ENCODE assay signal across 8 mouse cellular contexts in the genomic region with DNA sequence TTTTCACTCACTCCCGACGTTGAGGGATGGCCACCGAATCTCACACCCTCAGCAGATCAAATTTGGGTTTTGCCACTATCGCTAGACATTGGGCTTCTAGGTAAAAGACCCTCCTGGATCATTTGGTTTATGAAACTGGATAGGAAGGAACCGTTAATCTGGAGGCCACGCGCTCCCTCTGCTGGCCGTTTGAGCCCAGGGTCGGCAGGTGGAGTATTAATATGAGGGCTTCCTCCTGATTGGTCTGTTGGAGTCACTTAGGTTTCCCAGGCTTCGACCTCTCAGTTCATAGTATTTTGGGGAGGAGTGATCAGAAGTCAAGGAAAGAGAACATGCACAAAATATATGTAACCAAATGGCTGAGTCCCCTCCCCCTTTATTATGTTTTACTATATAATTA. TPM values are rescaled to one million over a fixed set of nuclear protein-coding genes. Genes with fewer than 3 reads are reported as not detected.
DNase-seq lines count a peak whose midpoint lies in the region; ATAC-seq and TF ChIP-seq lines count a peak whose summit lies in the region.

No protein-coding gene starts in this region.

- H3K27me3 ChIP-seq in kidney, postnatal 0 days (ENCODE audit: insufficient read depth, low read length), result no peaks in the 10 kb centered on the region
- no peaks in the 10 kb centered on the region for H3K27me3 ChIP-seq in kidney, embryonic 14.5 days (ENCODE audit: control insufficient read depth, insufficient read depth, low read length)
- H3K27me3 ChIP-seq in neural tube, embryonic 11.5 days (ENCODE audit: control insufficient read depth, insufficient read depth, low read length), result no peaks in the 10 kb centered on the region

- no peak overlapping the region for H3K4me2 ChIP-seq in kidney, postnatal 0 days (ENCODE audit: low read length)
- H3K4me2 ChIP-seq in kidney, embryonic 14.5 days (replicated peaks; ENCODE audit: low read depth, low read length), result no peak overlapping the region
- no peak overlapping the region for H3K4me2 ChIP-seq in neural tube, embryonic 11.5 days (ENCODE audit: low read depth)

- H3K4me3 ChIP-seq in kidney, postnatal 0 days (replicated peaks; ENCODE audit: low read depth, low read length), result no peak overlapping the region
- H3K4me3 ChIP-seq in kidney, embryonic 14.5 days (ENCODE audit: low read length), result no peak overlapping the region
- no peak overlapping the region for H3K4me3 ChIP-seq in neural tube, embryonic 11.5 days (ENCODE audit: low read depth, low read length)

- H3K27ac ChIP-seq in kidney, postnatal 0 days, result no peak overlapping the region
- H3K27ac ChIP-seq in kidney, embryonic 14.5 days (ENCODE audit: low read depth, low read length), result no peak overlapping the region
- H3K27ac ChIP-seq in neural tube, embryonic 11.5 days (ENCODE audit: low read depth, low read length), result no peak overlapping the region

- H3K9ac ChIP-seq in kidney, postnatal 0 days (ENCODE audit: low read depth, low read length), result no peak overlapping the region
- no peak overlapping the region for H3K9ac ChIP-seq in kidney, embryonic 14.5 days (ENCODE audit: low read depth, low read length)
- H3K9ac ChIP-seq in neural tube, embryonic 11.5 days (ENCODE audit: low read length), result no peak overlapping the region

- H3K9me3 ChIP-seq in kidney, postnatal 0 days (replicated peaks; ENCODE audit: low read length), result no peaks in the 10 kb centered on the region
- no peaks in the 10 kb centered on the region for H3K9me3 ChIP-seq in kidney, embryonic 14.5 days (ENCODE audit: control insufficient read depth, low read length)
- no peaks in the 10 kb centered on the region for H3K9me3 ChIP-seq in neural tube, embryonic 11.5 days (ENCODE audit: control insufficient read depth, low read length)

- H3K4me1 ChIP-seq in kidney, postnatal 0 days (replicated peaks; ENCODE audit: insufficient read depth, low read length), result no peaks in the 10 kb centered on the region
- no peaks in the 10 kb centered on the region for H3K4me1 ChIP-seq in kidney, embryonic 14.5 days (ENCODE audit: control insufficient read depth, insufficient read depth, low read length)
- no peaks in the 10 kb centered on the region for H3K4me1 ChIP-seq in neural tube, embryonic 11.5 days (ENCODE audit: control insufficient read depth, insufficient read depth, low read length)

- WGBS in kidney, postnatal 0 days, result 39% methylated on average over 10 of the region's 10 CpGs
- 35% methylated on average over 10 of the region's 10 CpGs for WGBS in kidney, embryonic 14.5 days
- 42% methylated on average over 10 of the region's 10 CpGs for WGBS in neural tube, embryonic 11.5 days

- no peak for ATAC-seq in kidney, postnatal 0 days (replicated peaks; ENCODE audit: low FRiP score, low read depth)
- no peak for ATAC-seq in kidney, embryonic 14.5 days (ENCODE audit: low FRiP score, low TSS enrichment)
- no peak; the same call in 1 of the 2 replicates for ATAC-seq in neural tube, embryonic 11.5 days (ENCODE audit: insufficient read depth, low FRiP score, low TSS enrichment)

- TF ChIP-seq CTCF in kidney, postnatal 0 days (IDR thresholded peaks at IDR 0.05; ENCODE audit: low read depth), result peak; percentile 76

- intact Hi-C loops in gastrocnemius, postnatal 14 days (cut with DNase I; ENCODE audit: low total_unique reads), result no loop called here
- intact Hi-C loops in left cerebral cortex, postnatal 14 days (cut with DNase I), result no loop called here

- H3K36me3 ChIP-seq in kidney, postnatal 0 days (ENCODE audit: insufficient read depth, low read length), result no peaks in the 10 kb centered on the region
- no peaks in the 10 kb centered on the region for H3K36me3 ChIP-seq in kidney, embryonic 14.5 days (ENCODE audit: control insufficient read depth, insufficient read depth, low read length)
- no peaks in the 10 kb centered on the region for H3K36me3 ChIP-seq in neural tube, embryonic 11.5 days (ENCODE audit: control insufficient read depth, insufficient read depth, low read length)

- DNase-seq in kidney, postnatal 0 days (ENCODE audit: low spot score), result peak; percentile 36
- peak; percentile 38 for DNase-seq in Muller cell, postnatal 12 days (ENCODE audit: inconsistent ontology term)
- DNase-seq in cerebellum, adult 18-20 months, result peak; percentile 50 to 55
- DNase-seq in gastrocnemius, postnatal 14 days, result peak; percentile 48
- DNase-seq in left cerebral cortex, postnatal 14 days (ENCODE audit: low spot score in 2 of 2), result peak; percentile 26 to 55
- peak; percentile 57 for DNase-seq in neural tube, embryonic 11.5 days (ENCODE audit: low spot score)
- DNase-seq in c-Kit-positive CD71-positive TER-119-positive erythroid progenitor cells, embryonic 14.5 days (ENCODE audit: low spot score), result no peak

RNA-seq across cellular contexts. Expression of gene Zfp37, which starts 2.5 kb away (rescaled TPM):
- polyA plus RNA-seq in kidney, postnatal 0 days (2015; fragmentation: Nextera tagmentation; extraction: Ambion mirVana), result 6.6 and 7.0 TPM in 2 replicates
- 10.0 and 15.5 TPM in 2 replicates for polyA plus RNA-seq in kidney, embryonic 14.5 days (2014; fragmentation: Nextera tagmentation; extraction: Ambion mirVana)
- 1 to 10 TPM; 1.9 to 2.0 TPM for total RNA-seq in gastrocnemius, postnatal 14 days (2021)
- 10 to 100 TPM; 20.3 to 20.7 TPM for total RNA-seq in left cerebral cortex, postnatal 14 days (2021)
- 28.6 and 29.4 TPM in 2 replicates for polyA plus RNA-seq in neural tube, embryonic 11.5 days (2014; fragmentation: Nextera tagmentation; extraction: Ambion mirVana)

RNA-seq across cellular contexts. Expression of gene Slc31a2, which starts 34.0 kb away (rescaled TPM):
- 18.1 and 19.3 TPM in 2 replicates for polyA plus RNA-seq in kidney, postnatal 0 days (2015; fragmentation: Nextera tagmentation; extraction: Ambion mirVana)
- polyA plus RNA-seq in kidney, embryonic 14.5 days (2014; fragmentation: Nextera tagmentation; extraction: Ambion mirVana), result 18.0 and 19.9 TPM in 2 replicates
- total RNA-seq in gastrocnemius, postnatal 14 days (2021), result 1 to 10 TPM; 4.8 to 6.0 TPM
- total RNA-seq in left cerebral cortex, postnatal 14 days (2021), result 1 to 10 TPM; 7.1 to 9.8 TPM
- polyA plus RNA-seq in neural tube, embryonic 11.5 days (2014; fragmentation: Nextera tagmentation; extraction: Ambion mirVana), result 13.0 and 17.2 TPM in 2 replicates
